Mouse (Mus musculus): Measurements from ENCODE around the gene Fnbp1. TPM values are rescaled to one million over a fixed set of nuclear protein-coding genes. Genes with fewer than 3 reads are reported as not detected.

Gene Fnbp1
- polyA plus RNA-seq (2012; rRNA removed), result 148 and 160 TPM in 2 replicates

DNA sequence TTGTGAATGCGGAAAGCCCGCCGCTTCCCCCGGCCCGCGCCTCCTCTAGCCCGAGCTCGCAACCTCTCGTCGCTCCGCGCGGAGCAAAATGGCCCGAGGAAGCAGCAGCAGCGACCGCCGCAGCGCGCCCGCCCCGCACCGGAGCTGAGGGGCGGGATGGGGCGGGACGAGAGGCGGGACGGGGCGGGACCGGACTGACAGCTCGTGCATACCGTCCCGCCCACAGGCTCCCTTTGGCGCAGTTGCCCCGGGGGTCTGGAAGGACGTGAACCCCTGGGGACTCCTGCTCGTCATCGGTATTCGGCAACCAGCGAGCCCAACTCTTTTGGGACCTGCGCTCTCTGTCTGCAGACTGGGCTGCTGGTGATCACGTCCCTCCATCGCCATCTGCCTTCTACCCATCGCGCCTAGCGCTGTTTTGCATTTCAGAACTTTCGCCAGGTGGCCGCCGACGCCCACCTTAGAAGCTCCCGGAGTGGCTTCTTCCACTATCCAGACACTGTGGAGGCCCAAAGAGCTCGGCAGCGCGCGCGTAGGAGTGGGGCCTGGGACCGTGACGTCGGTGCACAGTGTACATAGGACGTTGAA lies at the start of gene Fnbp1:
TSS of gene Fnbp1 (minus strand) at position 142 of the 588 bp plus-strand sequence.
- Histone ChIP-seq H3K4me3 (ENCODE audit: control insufficient read depth, insufficient read depth, low read length) (peak within 1 kb of the TSS; percentile 93), H3K4me1 (replicated peaks; ENCODE audit: control insufficient read depth, insufficient read depth, low read length) (peaks cover 47% of the 10 kb centered on the region)

DNA sequence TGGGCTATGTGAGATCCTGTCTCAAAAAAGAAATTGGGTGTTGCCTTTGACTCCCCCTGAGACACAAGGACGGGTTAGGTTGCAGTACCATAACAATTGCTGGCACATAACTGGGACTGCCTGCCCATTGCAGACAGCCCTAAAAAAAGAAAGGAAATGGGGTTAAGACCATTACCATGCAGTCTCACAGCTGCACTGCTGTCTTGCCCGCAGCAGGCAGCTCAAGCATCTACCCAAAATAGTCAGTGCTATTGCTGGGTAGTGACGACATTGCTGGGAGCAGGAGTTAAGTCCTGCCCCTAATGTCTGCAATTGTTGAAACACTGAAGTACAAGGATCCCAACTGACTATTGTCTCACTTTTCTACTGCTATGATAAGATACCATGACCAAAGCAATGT lies 47.8 kb upstream of the Fnbp1 start:
- no peaks in the 10 kb centered on the region for H3K4me1 ChIP-seq (replicated peaks; ENCODE audit: control insufficient read depth, insufficient read depth, low read length)
- no peak for DNase-seq
- TF ChIP-seq POLR2A (IDR thresholded peaks at IDR 0.05; ENCODE audit: control insufficient read depth, extremely low read depth, insufficient read depth, low read length, poor library complexity) (no peak), CTCF (IDR thresholded peaks at IDR 0.05; ENCODE audit: borderline replicate concordance, control insufficient read depth, extremely low read depth, insufficient read depth, low read length, poor library complexity) (no peak)
- 96% methylated on average over 3 of the region's 3 CpGs for WGBS
- no peaks in the 10 kb centered on the region for H3K27me3 ChIP-seq (ENCODE audit: control insufficient read depth, insufficient read depth, low read length)
- peaks cover 28% of the 10 kb centered on the region for H3K36me3 ChIP-seq (ENCODE audit: control insufficient read depth, insufficient read depth, low read length)
- H3K4me3 ChIP-seq (ENCODE audit: control insufficient read depth, insufficient read depth, low read length), result no peak overlapping the region
- no peak overlapping the region for H3K27ac ChIP-seq (ENCODE audit: control insufficient read depth, insufficient read depth, low read length)

More for the DNA sequence above, at the start of gene Fnbp1:
- H3K36me3 ChIP-seq (ENCODE audit: control insufficient read depth, insufficient read depth, low read length), result no peaks in the 10 kb centered on the region
- TF ChIP-seq POLR2A (IDR thresholded peaks at IDR 0.05; ENCODE audit: control insufficient read depth, extremely low read depth, insufficient read depth, low read length, poor library complexity) (peak; percentile 99), CTCF (IDR thresholded peaks at IDR 0.05; ENCODE audit: borderline replicate concordance, control insufficient read depth, extremely low read depth, insufficient read depth, low read length, poor library complexity) (peak; percentile 33; the same call in 1 of the 2 replicates)
- peak; percentile 88 for DNase-seq
- no peaks in the 10 kb centered on the region for H3K27me3 ChIP-seq (ENCODE audit: control insufficient read depth, insufficient read depth, low read length)
- peak within 1 kb of the TSS; percentile 89 for H3K27ac ChIP-seq (ENCODE audit: control insufficient read depth, insufficient read depth, low read length)
- 1% methylated on average over 59 of the region's 59 CpGs for WGBS

GRCm38 (mm10) chr2:31188691-31189090 lies 46.9 kb upstream of the Fnbp1 start:
- Histone ChIP-seq H3K4me3 (ENCODE audit: control insufficient read depth, insufficient read depth, low read length) (no peak overlapping the region), H3K27ac (ENCODE audit: control insufficient read depth, insufficient read depth, low read length) (no peak overlapping the region), H3K27me3 (ENCODE audit: control insufficient read depth, insufficient read depth, low read length) (no peaks in the 10 kb centered on the region), H3K4me1 (replicated peaks; ENCODE audit: control insufficient read depth, insufficient read depth, low read length) (no peaks in the 10 kb centered on the region), H3K36me3 (ENCODE audit: control insufficient read depth, insufficient read depth, low read length) (peaks cover 33% of the 10 kb centered on the region)
- WGBS, result 95% methylated on average over 1 of the region's 1 CpGs
- TF ChIP-seq POLR2A (IDR thresholded peaks at IDR 0.05; ENCODE audit: control insufficient read depth, extremely low read depth, insufficient read depth, low read length, poor library complexity), result no peak
- TF ChIP-seq CTCF (IDR thresholded peaks at IDR 0.05; ENCODE audit: borderline replicate concordance, control insufficient read depth, extremely low read depth, insufficient read depth, low read length, poor library complexity), result no peak
- no peak for DNase-seq

GRCm38 (mm10) chr2:31183830-31184229 lies 42.0 kb upstream of the Fnbp1 start:
- H3K36me3 ChIP-seq (ENCODE audit: control insufficient read depth, insufficient read depth, low read length), result peaks cover 26% of the 10 kb centered on the region
- H3K4me1 ChIP-seq (replicated peaks; ENCODE audit: control insufficient read depth, insufficient read depth, low read length), result peaks cover 11% of the 10 kb centered on the region
- no peak overlapping the region for H3K4me3 ChIP-seq (ENCODE audit: control insufficient read depth, insufficient read depth, low read length)
- no peak overlapping the region for H3K27ac ChIP-seq (ENCODE audit: control insufficient read depth, insufficient read depth, low read length)
- DNase-seq, result peak; percentile 20
- no peaks in the 10 kb centered on the region for H3K27me3 ChIP-seq (ENCODE audit: control insufficient read depth, insufficient read depth, low read length)
- 100% methylated on average over 1 of the region's 1 CpGs for WGBS
- TF ChIP-seq CTCF (IDR thresholded peaks at IDR 0.05; ENCODE audit: borderline replicate concordance, control insufficient read depth, extremely low read depth, insufficient read depth, low read length, poor library complexity) (no peak), POLR2A (IDR thresholded peaks at IDR 0.05; ENCODE audit: control insufficient read depth, extremely low read depth, insufficient read depth, low read length, poor library complexity) (no peak)

DNA sequence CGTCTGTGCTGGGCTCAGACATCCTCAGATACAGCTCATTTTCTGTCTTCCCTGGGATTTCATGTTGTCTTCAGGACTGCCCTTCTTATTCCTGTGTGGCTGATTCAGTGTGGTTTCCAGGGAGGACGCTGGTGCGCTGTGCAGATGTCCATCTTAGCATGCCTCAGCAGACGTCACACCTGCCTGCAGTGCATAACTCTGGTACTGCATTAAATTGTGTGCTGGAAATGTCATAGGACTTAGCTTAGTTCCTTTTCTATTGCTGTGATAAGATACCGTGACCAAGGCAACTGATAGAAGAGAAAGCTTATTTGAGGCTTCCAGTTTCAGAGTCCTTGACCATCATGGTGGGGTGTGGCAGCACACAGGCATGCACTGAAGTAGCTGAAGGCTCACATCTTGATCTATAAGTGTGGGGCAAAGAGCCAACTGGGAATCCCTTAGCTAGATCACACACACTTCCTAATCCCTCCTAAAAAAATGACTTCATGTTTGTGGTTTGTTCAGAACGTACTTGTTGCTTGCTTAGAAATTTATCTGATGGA lies 41.0 kb upstream of the Fnbp1 start:
- DNase-seq, result no peak
- TF ChIP-seq CTCF (IDR thresholded peaks at IDR 0.05; ENCODE audit: borderline replicate concordance, control insufficient read depth, extremely low read depth, insufficient read depth, low read length, poor library complexity) (no peak), POLR2A (IDR thresholded peaks at IDR 0.05; ENCODE audit: control insufficient read depth, extremely low read depth, insufficient read depth, low read length, poor library complexity) (no peak)
- no peak overlapping the region for H3K4me3 ChIP-seq (ENCODE audit: control insufficient read depth, insufficient read depth, low read length)
- H3K27ac ChIP-seq (ENCODE audit: control insufficient read depth, insufficient read depth, low read length), result no peak overlapping the region
- WGBS, result 90% methylated on average over 6 of the region's 6 CpGs
- H3K4me1 ChIP-seq (replicated peaks; ENCODE audit: control insufficient read depth, insufficient read depth, low read length), result peaks cover 11% of the 10 kb centered on the region
- H3K27me3 ChIP-seq (ENCODE audit: control insufficient read depth, insufficient read depth, low read length), result no peaks in the 10 kb centered on the region
- peaks cover 31% of the 10 kb centered on the region for H3K36me3 ChIP-seq (ENCODE audit: control insufficient read depth, insufficient read depth, low read length)

GRCm38 (mm10) chr2:31180081-31180551 lies 38.3 kb upstream of the Fnbp1 start:
- no peak for TF ChIP-seq CTCF (IDR thresholded peaks at IDR 0.05; ENCODE audit: borderline replicate concordance, control insufficient read depth, extremely low read depth, insufficient read depth, low read length, poor library complexity)
- TF ChIP-seq POLR2A (IDR thresholded peaks at IDR 0.05; ENCODE audit: control insufficient read depth, extremely low read depth, insufficient read depth, low read length, poor library complexity), result no peak
- no peaks in the 10 kb centered on the region for H3K27me3 ChIP-seq (ENCODE audit: control insufficient read depth, insufficient read depth, low read length)
- H3K4me1 ChIP-seq (replicated peaks; ENCODE audit: control insufficient read depth, insufficient read depth, low read length), result peaks cover 11% of the 10 kb centered on the region
- no peak for DNase-seq
- peak overlapping the region; percentile 69 for H3K27ac ChIP-seq (ENCODE audit: control insufficient read depth, insufficient read depth, low read length)
- H3K36me3 ChIP-seq (ENCODE audit: control insufficient read depth, insufficient read depth, low read length), result peaks cover 23% of the 10 kb centered on the region
- H3K4me3 ChIP-seq (ENCODE audit: control insufficient read depth, insufficient read depth, low read length), result no peak overlapping the region
- 60% methylated on average over 7 of the region's 7 CpGs for WGBS
